Mouse (Mus musculus): ENCODE data around the gene Gldn.

Gldn gene

DNA sequence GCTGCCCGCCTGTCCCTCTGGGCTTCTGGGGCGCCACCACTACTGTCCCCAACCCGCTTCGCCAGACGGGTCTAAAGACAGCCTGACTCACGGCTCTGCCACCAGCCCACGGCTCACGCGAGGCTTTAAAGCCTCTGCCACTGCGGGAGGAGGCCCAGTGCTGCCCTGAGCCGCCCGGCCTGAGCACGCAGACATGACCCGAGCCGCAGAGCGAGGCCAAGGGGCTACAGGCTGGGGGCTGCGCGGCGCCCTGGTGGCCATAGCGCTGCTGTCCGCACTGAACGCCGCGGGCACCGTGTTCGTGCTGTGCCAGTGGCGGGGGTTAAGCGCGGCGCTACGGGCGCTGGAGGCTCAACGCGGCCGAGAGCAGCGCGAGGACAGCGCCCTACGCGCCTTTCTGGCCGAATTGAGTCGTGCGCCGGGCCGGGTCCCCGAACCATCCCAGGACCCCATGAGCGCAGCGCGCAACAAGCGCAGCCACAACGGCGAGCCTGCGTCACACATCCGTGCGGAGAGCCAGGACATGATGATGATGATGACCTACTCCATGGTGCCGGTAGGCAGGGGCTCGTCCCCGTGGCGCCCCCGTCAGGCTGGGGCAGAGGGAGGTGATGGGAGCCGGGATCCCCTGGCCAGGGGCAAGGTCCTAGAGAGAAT lies at the start of gene Gldn:
Gene Gldn, plus strand, starts transcription at position 156 of the 657 bp plus-strand sequence.
- peak; percentile 44 for DNase-seq (ENCODE audit: low spot score)

DNA sequence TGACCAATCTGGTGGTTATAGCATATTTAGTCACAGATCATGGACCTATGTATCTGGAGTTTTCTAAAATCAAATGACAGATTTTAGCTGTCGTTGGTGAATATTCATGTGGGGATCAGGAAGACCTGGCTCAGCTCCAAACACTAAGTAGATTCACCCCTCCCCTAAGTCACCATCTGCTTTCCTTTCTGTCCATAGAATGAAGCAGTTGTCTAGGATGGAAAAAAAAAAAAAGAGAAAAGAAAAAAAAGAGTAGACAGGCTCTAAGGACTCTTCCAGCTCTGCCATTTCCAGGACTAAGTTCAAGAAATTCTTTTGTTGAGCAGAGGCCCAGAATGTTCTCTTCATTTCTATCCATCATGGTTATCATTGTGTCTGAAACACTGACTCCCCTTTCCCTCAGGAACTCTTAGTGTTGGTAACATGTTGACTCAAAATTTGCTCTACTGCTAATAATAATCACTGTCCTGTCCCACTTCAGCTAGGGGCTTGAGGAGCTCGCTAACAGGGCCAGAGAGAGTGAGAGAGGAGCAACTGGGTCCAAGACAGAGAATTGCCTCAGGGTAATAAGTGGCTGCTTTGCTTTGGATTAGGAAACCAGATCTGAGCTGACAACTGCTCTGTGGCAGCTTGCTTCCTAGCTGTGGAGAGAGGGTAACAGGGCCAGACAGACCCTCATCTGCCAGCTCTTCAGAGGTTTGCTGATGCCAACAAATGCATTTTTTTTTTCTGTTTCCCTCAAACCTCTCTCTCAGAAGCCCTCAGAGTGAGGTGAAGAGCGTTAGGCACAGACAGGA lies 41.2 kb upstream of the Gldn start:
- no peak for DNase-seq (ENCODE audit: low spot score)

DNA sequence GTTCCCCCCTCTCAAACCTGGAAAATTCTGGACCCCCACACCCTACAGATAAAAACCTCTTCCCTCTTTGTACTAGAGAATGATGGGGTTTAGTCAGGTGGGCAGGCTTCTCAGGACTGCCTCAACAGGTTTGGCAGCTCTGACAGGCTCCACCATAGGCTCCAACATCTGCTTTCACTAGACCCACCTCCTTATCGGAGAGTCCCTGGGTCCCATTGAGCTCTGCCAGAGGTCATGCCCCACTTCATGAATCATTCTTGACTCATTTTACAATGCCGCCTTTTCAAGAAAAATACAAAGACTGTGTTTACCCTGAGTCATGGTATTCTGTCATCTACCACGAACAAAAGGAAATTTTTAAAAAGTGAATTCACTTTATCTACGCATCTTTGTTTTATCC lies 21.5 kb upstream of the Gldn start:
- DNase-seq (ENCODE audit: low spot score), result no peak

DNA sequence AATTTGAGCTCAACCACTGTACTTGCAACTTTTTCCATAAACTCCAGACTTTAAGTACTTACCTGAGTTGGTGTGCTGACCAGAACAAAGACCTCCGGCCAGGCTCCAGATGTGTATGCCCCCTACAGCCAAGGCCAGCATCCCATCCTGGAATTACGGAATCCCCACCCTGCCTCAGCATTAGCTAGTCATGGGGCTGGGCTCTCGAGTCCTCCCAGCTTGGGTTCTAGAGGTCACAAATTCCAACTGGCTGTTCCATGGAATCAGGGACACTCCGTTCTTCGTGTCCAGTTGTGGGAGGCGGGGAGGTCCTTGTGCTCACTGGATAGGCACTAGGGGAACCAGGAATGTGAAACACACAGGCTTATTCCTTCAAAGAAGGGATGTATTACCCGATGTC lies 18.3 kb upstream of the Gldn start, which contains the start of gene Cyp19a1:
Gene Cyp19a1, minus strand, starts transcription at position 101 of the 400 bp plus-strand sequence.
- DNase-seq (ENCODE audit: low spot score), result no peak

DNA sequence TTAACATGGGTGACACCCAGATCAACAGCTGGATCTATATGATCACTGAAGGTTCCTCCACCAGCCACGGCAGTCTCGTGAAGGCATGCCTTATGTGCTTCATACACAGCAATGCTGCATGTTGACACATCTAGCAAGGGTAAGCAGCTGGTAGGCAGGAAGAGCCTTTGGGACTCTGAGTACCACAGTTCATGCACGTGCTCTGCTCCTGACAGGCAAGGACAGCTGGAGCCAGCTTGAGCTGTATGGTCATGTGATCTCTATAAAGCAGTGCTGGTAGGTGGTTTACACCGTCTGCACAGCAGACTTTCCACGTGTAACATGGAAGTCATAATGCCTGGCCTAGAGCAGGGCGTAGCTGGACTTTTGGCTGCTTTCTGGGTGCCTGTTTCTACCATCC lies 16.3 kb upstream of the Gldn start:
- DNase-seq (ENCODE audit: low spot score), result no peak

DNA sequence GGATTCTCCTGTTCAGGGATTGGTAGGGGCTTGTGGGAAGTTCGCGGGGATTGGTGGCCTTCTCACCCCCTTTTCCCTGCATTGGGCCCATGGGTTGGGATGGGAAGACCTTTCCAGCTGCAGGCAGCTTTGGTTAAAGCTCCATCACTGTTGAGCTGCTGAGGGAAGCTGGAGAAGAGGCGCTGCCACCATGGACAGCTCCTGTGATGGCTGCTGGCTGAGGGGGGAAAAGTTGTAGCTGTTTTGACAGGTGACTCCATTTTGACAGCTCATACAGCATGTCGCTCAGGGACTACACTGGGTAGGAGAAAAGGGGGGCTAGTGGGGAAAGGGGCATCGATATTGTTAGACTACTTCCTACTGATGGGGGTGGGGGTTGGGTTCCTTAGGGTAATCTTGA lies 15.4 kb upstream of the Gldn start:
- DNase-seq (ENCODE audit: low spot score), result peak; percentile 53

DNA sequence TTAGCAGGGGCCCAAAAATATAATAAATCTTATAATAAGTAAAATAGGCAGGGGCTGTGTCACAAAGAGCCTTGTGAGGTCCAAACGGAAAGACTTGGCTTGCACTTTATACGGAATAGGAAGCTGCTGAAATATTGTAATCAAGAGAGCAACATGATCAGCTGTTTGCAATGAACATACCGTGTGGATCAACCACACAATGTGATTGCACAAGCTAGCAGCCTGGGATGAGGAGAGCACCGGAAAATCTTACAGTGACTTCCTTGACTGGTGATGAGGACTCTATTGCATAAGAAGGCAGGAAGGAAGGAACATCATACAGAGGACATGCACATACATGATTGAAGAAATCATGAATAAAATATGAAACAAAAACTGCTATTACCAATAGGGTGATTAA lies 11.0 kb upstream of the Gldn start:
- DNase-seq (ENCODE audit: low spot score), result no peak

DNA sequence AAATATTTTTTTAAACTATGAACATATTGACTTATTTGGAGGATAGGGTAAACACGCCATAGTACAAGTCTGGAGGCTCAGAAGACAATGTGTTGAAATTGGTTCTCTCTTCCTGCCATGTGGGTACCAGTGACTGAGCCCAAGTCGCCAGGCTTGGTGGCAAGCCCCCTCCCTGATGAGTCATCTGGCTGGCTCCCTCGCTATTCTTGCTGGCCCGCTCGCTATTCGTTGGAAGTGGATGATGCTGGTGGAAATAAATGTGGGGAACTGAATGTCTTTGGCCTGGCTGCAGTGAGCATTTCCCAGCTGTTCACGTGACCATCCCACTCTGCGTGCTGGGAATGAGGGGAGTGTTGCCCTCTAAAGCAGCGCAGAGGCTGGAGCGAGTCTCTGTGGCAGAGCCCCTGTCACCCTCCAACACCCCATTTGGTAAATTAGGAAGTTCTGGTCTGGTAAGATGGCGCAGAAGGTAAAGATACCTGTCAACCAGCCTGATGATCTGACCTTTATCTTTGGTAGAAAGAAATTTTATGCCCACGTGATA lies 7.2 kb upstream of the Gldn start:
- DNase-seq (ENCODE audit: low spot score), result no peak

DNA sequence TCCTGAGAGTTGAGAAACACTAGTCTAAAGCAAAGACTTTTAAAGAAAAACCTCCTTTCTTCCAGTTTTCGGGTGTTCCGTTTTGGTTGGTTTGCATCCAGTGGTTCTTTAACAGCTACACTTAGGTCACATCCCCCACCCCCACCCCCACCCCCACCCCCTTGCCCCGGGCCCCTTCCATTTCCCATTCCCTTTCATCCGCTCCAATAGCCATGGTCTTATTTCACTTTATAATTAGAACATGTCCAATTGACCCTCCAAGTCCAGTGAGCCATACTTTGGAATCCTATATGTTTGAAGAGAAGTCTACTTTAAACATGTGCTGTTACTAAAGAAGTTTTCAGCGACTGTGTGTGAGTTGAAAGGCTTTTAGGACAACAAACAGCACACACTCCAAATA lies 1.5 kb downstream of the Gldn start:
- no peak for DNase-seq (ENCODE audit: low spot score)

DNA sequence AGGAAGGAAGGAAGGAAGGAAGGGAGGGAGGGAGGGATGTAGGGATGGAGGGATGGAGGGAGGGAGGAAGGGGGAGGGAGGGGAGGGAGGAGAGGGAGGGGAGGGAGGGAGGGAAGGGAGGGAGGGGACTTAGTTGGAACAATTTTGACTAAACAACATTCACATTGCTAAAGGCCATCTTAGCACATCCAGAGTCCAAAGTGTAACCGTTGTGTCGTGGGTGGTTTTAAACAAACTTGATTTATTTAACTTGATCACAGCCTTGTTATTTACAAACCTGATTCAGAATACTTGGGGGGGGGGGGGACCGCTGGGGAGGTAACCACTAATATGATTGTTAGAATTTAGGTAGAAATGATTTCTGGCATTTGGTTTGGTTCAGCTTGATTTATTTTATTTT lies 13.1 kb downstream of the Gldn start:
- DNase-seq (ENCODE audit: low spot score), result no peak

DNA sequence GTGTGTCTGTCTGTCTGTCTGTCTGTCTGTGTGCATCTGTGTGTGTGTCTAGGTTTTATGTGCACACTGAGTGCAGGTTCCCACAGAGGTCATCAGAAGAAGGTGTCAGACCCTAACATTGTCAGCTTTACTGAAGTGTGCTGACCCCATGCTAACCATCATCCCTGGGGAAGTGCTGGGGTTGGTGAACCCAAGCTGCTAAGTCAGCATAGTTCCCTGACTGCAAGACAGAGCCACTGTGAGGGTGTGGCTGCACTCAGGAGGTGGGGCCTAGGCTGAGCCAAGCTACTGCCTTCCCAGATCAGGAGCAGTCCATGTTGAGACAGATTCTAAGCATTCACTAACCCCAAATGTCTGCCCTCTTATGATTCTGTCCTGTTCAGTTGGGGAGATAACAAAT lies 13.5 kb downstream of the Gldn start:
- no peak for DNase-seq (ENCODE audit: low spot score)

DNA sequence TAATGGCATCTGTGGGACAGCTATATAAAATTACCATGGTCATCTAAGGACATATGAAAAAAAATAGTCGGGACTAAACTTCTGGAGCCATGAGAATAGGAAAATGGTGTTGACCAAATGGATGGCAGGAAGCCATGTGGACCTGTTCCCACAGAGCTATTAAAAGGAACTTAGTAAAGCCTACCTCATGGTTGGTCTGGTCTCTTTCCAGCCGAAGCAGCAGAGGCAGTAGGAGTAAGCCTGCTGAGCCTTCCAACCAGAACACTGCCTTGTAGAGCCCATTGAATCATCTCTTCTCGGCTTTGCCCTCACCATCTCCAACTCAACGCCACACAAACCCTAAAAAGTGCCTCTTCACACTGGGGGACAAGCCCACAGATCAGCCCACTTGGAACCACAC lies 15.0 kb downstream of the Gldn start:
- no peak for DNase-seq (ENCODE audit: low spot score)

DNA sequence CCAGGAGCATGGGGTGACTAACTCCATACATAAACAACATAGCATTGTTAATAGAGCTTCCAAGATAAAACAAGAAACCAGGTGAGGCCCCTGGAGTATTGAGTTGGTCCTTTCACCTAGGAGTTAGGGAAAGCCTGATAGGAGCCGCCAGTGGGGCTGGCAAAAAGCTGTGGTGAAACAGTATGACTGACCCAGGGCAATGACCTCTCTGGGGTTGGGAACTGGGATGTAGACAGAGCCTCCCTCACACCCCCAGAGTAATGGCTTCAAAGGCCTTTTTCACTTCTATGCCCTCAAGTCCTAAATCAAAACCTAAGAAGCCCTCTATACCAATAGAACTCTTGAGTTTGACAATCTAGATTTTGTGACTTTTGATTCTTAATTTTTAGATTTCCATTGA lies 21.9 kb downstream of the Gldn start:
- no peak for DNase-seq (ENCODE audit: low spot score)

DNA sequence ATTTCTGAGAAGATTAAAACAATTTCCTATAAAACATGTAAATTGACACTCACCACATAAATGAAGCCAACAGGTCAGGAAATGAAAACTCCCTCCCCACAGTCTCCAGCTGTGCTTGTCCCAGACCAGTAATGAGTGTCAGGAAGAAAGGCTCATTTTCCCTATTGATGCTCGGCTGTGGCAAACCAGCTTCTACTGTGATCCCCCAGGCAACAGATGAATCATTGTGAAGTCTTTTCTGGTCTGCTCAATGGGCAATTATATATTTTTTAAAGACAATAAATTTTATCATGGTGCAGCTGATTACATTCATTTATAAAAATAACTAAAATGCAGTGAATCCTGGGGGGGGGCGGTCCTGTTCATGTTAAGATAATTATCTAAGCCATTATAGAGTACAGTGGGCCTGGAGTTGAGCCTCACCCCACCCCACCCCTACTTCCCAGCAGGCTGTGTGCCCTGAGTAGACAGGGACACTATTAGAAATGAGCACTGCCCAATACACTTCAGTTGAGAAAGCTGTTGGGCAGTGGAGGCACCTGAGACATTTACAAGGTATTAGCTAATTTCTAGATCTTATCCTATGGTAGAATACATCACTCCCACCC lies 22.6 kb downstream of the Gldn start:
- no peak for DNase-seq (ENCODE audit: low spot score)

DNA sequence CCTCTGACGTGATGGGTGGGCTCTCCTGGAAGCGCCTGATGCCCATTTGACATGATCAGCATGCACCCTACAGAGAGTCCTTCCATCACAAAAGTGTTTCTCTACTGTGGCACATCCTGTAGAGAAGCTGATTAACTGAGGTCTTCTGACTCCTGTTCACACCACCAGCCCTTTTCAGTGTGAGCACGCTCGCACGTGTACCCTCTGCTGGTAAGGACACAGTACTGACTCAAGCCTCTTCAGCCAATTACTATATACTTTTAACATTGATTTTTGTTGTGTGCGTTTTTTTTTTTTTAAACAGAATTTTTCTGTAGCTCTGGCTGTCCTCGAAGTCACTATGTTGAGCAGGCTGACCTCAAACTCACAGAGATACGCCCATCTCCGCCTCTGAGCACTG lies 30.1 kb downstream of the Gldn start:
- DNase-seq (ENCODE audit: low spot score), result no peak

DNA sequence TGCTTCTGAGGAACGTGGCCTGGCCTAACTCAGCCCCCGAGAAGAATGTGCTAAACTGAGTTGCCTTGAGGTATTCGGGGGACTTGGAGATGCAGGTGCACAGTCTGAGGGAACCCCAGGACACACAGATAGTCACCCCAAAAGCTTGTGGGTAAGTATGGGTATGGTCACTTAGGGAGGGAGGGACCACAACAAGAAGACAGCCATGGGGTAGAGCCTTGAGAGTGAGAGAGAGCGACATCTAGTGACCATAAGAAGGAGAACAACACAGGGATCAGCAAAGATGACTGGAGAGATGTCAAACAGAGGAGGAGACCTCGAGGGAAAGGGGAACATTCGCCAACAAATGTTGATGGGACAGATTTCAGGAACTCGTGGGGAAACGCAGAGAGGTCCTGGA lies 37.2 kb downstream of the Gldn start:
- no peak for DNase-seq (ENCODE audit: low spot score)

DNA sequence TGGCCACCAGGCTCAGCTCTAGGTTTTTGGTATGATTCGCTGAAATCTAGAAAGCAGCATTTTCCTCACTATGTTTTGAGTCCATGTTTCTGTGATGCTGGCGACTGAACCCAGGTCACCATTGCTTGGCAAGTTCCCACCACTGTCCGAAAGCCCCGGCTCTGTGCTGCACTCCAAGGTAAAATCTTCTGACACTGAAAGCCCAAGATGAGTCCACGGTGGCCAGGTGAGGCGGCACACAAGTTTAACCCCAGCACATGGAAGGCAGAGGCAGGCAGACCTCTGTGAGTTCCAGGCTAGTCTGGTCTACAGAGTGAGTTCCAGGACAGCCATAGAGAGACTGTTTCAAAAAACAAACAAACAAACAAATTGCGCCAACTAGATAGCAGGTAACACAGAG lies 42.9 kb downstream of the Gldn start:
- no peak for DNase-seq (ENCODE audit: low spot score)

DNA sequence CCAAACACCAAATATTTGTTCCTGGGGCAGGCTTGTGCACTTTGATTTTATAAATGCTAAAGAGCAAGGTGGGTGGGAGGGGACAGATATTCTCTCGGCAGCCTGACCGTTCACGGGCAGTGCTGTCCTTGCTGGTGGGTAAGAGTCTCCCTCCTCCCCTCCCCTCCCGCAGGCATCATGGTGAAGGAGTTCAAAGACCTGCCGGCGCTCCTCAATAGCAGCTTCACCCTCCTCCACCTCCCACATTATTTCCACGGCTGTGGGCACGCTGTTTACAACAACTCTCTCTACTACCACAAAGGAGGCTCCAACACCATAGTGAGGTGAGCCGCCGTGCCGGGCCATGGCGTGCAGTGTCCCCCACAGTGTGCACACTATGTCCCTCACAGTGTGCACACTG lies 49.3 kb downstream of the Gldn start:
- DNase-seq (ENCODE audit: low spot score), result no peak

DNA sequence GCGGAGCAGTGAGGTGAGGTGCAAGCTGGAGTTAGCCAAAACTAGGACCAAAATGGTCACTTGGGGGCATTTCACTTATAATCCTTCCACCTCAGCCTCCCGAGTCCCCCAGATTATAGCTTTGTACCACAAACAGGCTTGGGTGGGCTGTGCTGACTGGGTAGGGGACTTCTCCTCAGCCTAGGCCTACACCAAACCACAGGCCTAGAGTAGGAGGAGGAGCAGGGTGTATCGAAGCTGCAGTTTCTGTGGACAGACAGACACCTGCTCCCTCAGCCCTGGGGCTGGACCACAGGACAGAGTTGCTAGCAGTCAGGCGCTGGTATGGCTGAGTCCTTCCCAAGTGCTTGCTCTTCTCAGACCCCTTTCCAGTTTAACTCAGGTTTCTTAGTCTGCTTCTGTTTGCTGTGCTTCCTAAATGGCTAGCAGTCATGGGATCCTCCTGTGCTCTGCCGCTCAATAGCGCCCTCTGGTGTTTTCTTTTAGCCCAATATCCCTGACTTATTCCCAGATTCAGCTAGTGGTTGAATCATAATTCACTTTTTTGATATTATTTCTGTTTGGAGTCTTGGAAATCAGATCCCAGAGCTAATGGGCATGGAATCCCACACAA lies 50.4 kb downstream of the Gldn start:
- peak; percentile 66 for DNase-seq (ENCODE audit: low spot score)

DNA sequence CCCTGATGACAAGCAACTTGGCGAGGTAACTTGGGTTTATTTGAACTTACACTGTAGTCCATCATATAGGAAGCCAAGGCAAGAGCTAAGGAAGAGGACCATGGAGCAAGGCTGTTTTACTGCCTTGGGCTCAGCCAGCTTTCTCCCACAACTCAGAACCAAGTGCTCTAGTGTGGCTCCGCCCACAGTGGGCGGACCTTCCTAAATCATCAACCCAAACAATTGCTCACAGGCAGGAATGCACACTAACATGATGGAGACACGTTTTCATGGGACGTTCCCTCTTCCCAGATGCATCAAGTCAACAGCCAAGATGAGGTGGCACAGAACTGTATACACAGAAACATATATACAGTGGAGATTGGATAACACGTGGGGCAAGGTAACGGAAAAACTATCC lies 55.7 kb downstream of the Gldn start:
- no peak for DNase-seq (ENCODE audit: low spot score)

DNA sequence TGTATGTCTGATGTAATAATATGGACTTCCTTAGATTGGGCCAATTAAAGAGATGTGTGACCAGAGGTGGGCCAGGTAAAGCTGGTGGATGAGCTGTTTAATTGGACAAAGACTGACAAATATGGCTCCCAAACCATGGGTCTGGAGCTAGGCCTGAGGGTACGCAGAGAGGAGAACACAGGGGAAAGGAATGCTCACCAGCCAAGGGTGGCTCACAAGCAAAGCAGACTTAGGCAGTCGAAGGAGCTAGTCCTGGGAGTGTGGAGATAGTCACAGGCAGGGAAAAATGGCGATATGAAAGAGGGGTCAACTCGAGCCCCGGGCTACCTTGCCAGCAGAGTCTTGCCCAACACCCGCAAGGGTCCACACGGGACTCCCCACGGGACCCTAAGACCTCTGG lies 70.5 kb downstream of the Gldn start:
- DNase-seq (ENCODE audit: low spot score), result no peak

All from testis, postnatal 10 days (tissue).